Mouse (Mus musculus) small intestine, adult 2 months (tissue): ENCODE data around the gene Gas2l2.

Source experiments
- CTCF ChIP-seq: fragments of 200-500 bp; IDR thresholded peaks from 2 replicates; pipeline ENCODE4 v1.5.1; 2012; ENCODE audit warnings: low read depth, mild to moderate bottlenecking, control low read depth, inconsistent platforms, low read length, moderate library complexity, mixed read lengths; ENCODE audit not compliant: insufficient replicate concordance, insufficient read length; ENCODE audit errors: extremely low read depth
- POLR2A ChIP-seq: fragments of 200-500 bp; IDR thresholded peaks from 2 replicates; pipeline ENCODE4 v1.6.1; 2012; ENCODE audit warnings: low read depth, mild to moderate bottlenecking, control low read depth, inconsistent platforms, low read length, moderate library complexity

DNA sequence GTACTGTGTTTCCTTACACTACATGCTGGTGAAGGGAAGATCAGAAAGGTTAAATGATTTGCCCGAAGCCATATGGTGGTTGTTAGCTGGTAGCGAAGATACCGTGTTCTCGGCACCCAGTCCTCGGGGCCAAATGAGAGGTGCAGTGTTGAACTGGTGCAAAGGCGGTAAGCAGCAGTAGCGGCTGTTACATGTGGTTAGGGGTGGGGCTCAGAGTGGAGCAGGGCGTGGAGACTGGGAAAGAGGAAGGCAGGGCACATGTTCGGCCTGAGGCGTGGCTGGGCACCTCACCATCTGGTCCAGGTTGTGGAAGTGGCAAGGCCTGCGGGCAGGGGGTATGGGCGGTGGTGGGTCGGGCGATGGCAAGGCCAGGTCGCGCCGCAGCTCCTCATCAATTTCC lies 2.3 kb downstream of the Gas2l2 start:
- TF ChIP-seq POLR2A = no peak
- no peak for TF ChIP-seq CTCF
